Mouse (Mus musculus) C2C12 (cell line): ENCODE results near the gene Cyb5rl. TPM values are rescaled to one million over a fixed set of nuclear protein-coding genes. Genes with fewer than 3 reads are reported as not detected.

ENCODE experiments used
- H3K27me3 ChIP-seq: one replicate; pipeline ENCODE4 v1.6.1; 2011; ENCODE audit not compliant: control insufficient read depth, insufficient read depth, insufficient read length
- H3K36me3 ChIP-seq: one replicate; pipeline ENCODE4 v1.6.1; 2011; ENCODE audit not compliant: control insufficient read depth, insufficient read depth
- H3K4me3 ChIP-seq: one replicate; pipeline ENCODE4 v1.5.1; 2011; ENCODE audit warnings: mild to moderate bottlenecking, control low read depth; ENCODE audit not compliant: poor library complexity, insufficient read depth, severe bottlenecking
- H3K79me2 ChIP-seq: one replicate; pipeline ENCODE4 v1.6.1; 2011; ENCODE audit not compliant: control insufficient read depth, insufficient read depth
- H3K79me3 ChIP-seq: one replicate; pipeline ENCODE4 v1.6.1; 2011; ENCODE audit warnings: low read depth, control low read depth
- H3ac ChIP-seq: one replicate; pipeline ENCODE3; 2011; ENCODE audit warnings: low read depth; ENCODE audit not compliant: control insufficient read depth, insufficient read length
- CEBPB ChIP-seq: IDR thresholded peaks from one replicate; pipeline ENCODE4 v1.6.1; 2011; ENCODE audit warnings: low read depth, mild to moderate bottlenecking, control low read depth, moderate library complexity
- CTCF ChIP-seq: IDR thresholded peaks from one replicate; pipeline ENCODE4 v1.5.1; 2011; ENCODE audit not compliant: control insufficient read depth, insufficient read depth, insufficient read length
- FOSL1 ChIP-seq: IDR thresholded peaks from one replicate; pipeline ENCODE4 v1.8.0; 2011; ENCODE audit warnings: mild to moderate bottlenecking, low read length; ENCODE audit not compliant: poor library complexity, insufficient read depth, severe bottlenecking
- MAX ChIP-seq: IDR thresholded peaks from one replicate; pipeline ENCODE4 v1.6.1; 2011; ENCODE audit warnings: mild to moderate bottlenecking, control low read depth
- MYOD1 ChIP-seq: IDR thresholded peaks from one replicate; pipeline ENCODE4 v1.6.1; 2011; ENCODE audit warnings: low read depth; ENCODE audit not compliant: control insufficient read depth, insufficient read length
- MYOG ChIP-seq: IDR thresholded peaks from one replicate; pipeline ENCODE4 v1.6.1; 2011; ENCODE audit not compliant: control insufficient read depth, insufficient read length; ENCODE audit errors: extremely low read depth
- USF1 ChIP-seq: IDR thresholded peaks from one replicate; pipeline ENCODE4 v1.6.1; 2011; ENCODE audit warnings: low read depth, mild to moderate bottlenecking, control low read depth, moderate library complexity
- long read RNA-seq, 2 experiments: library from polyadenylated mRNA; unstranded; transcript quantifications; one replicate each; pipeline ENCODE4 v2.0.0; 2019 to 2020
- polyA plus RNA-seq: library from polyadenylated mRNA; unstranded; fragments of >200 nt; fragmentation: generic; extraction: Trizol; gene quantifications from one replicate; pipeline ENCODE4 v1.2.1, GENCODE M21; 2012; ENCODE audit warnings: missing spikeins

Cyb5rl gene
- 9.5 TPM for polyA plus RNA-seq
- long read RNA-seq, experiment 1, partial matches to known transcripts = 1 of 8 reads
- long read RNA-seq, experiment 1, other reads (novel, unspliced or antisense) = 4 of 8 reads
- long read RNA-seq, experiment 2, partial matches to known transcripts = 1 of 19 reads
- long read RNA-seq, experiment 2, other reads (novel, unspliced or antisense) = 14 of 19 reads

GRCm38 (mm10) chr4:107066252-107067124 lies at the start of gene Cyb5rl, which contains the start of gene Mrpl37:
Gene Cyb5rl, plus strand, starts transcription at chr4:107066988.
Gene Mrpl37, minus strand, starts transcription at chr4:107066868.
- peaks cover 19% of the 10 kb centered on the region for H3K79me2 ChIP-seq
- TF ChIP-seq MYOG (no peak), USF1 (peak; percentile 29), FOSL1 (no peak)
- H3K4me3 ChIP-seq = peak within 1 kb of the TSS; percentile 75

GRCm38 (mm10) chr4:107017257-107017656 lies 49.5 kb upstream of the Cyb5rl start:
- Histone ChIP-seq H3K4me3 (no peak overlapping the region), H3ac (no peak overlapping the region), H3K79me2 (peaks cover 48% of the 10 kb centered on the region), H3K79me3 (peaks cover 14% of the 10 kb centered on the region), H3K36me3 (peaks cover 13% of the 10 kb centered on the region), H3K27me3 (no peaks in the 10 kb centered on the region)
- TF ChIP-seq MYOD1 (no peak), CEBPB (no peak), FOSL1 (no peak), CTCF (no peak), MAX (no peak), MYOG (no peak), USF1 (no peak)

More at GRCm38 (mm10) chr4:107066252-107067124, at the start of gene Cyb5rl, which contains the start of gene Mrpl37:
- Histone ChIP-seq H3ac (peak within 1 kb of the TSS; percentile 91), H3K27me3 (no peaks in the 10 kb centered on the region), H3K79me3 (peaks cover 4% of the 10 kb centered on the region), H3K36me3 (peaks cover 27% of the 10 kb centered on the region)

GRCm38 (mm10) chr4:107018521-107018920 lies 48.3 kb upstream of the Cyb5rl start:
- peaks cover 11% of the 10 kb centered on the region for H3K79me3 ChIP-seq
- no peak overlapping the region for H3ac ChIP-seq
- no peak overlapping the region for H3K4me3 ChIP-seq
- peaks cover 9% of the 10 kb centered on the region for H3K36me3 ChIP-seq
- peaks cover 35% of the 10 kb centered on the region for H3K79me2 ChIP-seq
- no peaks in the 10 kb centered on the region for H3K27me3 ChIP-seq
- no peak for TF ChIP-seq USF1
- TF ChIP-seq FOSL1 = no peak
- no peak for TF ChIP-seq CTCF
- TF ChIP-seq MAX = no peak
- TF ChIP-seq CEBPB = no peak
- no peak for TF ChIP-seq MYOD1
- no peak for TF ChIP-seq MYOG

GRCm38 (mm10) chr4:107019027-107019426 lies 47.8 kb upstream of the Cyb5rl start:
- H3K27me3 ChIP-seq = no peaks in the 10 kb centered on the region
- H3K79me3 ChIP-seq = peaks cover 7% of the 10 kb centered on the region
- H3K79me2 ChIP-seq = peaks cover 30% of the 10 kb centered on the region
- H3ac ChIP-seq = no peak overlapping the region
- TF ChIP-seq CTCF (no peak), USF1 (no peak)
- H3K36me3 ChIP-seq = peaks cover 5% of the 10 kb centered on the region
- no peak overlapping the region for H3K4me3 ChIP-seq

GRCm38 (mm10) chr4:107020287-107021000 lies 46.3 kb upstream of the Cyb5rl start:
- Histone ChIP-seq H3K79me3 (peaks cover 4% of the 10 kb centered on the region), H3K36me3 (peaks cover under 1% of the 10 kb centered on the region), H3ac (no peak overlapping the region), H3K79me2 (peaks cover 17% of the 10 kb centered on the region), H3K27me3 (no peaks in the 10 kb centered on the region), H3K4me3 (no peak overlapping the region)
- TF ChIP-seq CTCF = no peak
- no peak for TF ChIP-seq MYOD1
- TF ChIP-seq MYOG = no peak
- TF ChIP-seq CEBPB = no peak
- no peak for TF ChIP-seq USF1
- TF ChIP-seq FOSL1 = no peak
- TF ChIP-seq MAX = no peak

GRCm38 (mm10) chr4:107021464-107021863 lies 45.3 kb upstream of the Cyb5rl start:
- TF ChIP-seq MYOD1 (no peak), MAX (no peak), CTCF (no peak), USF1 (no peak), MYOG (no peak)
- no peak overlapping the region for H3K4me3 ChIP-seq
- no peak overlapping the region for H3ac ChIP-seq
- H3K79me2 ChIP-seq = peaks cover 17% of the 10 kb centered on the region
- peaks cover 2% of the 10 kb centered on the region for H3K79me3 ChIP-seq
- no peaks in the 10 kb centered on the region for H3K36me3 ChIP-seq
- H3K27me3 ChIP-seq = no peaks in the 10 kb centered on the region
